Mouse (Mus musculus): ENCODE results near the gene Pkhd1. TPM values are rescaled to one million over a fixed set of nuclear protein-coding genes. Genes with fewer than 3 reads are reported as not detected.
"Not testable (repeated sequence)": the region's sequence is repeated elsewhere in the genome, so short reads cannot be mapped to it uniquely, and the experiment has no call there.

The Pkhd1 gene
- total RNA-seq, 1 experiment from 2014 or later: not detected

- no peak for ATAC-seq (ENCODE audit: extremely low read depth, insufficient number of reproducible peaks, low FRiP score, poor library complexity, severe bottlenecking)
Measured at GRCm38 (mm10) chr1:20513364-20514084, 104.3 kb downstream of the Pkhd1 start.

- no peak for ATAC-seq (ENCODE audit: extremely low read depth, insufficient number of reproducible peaks, low FRiP score, poor library complexity, severe bottlenecking)
Measured at GRCm38 (mm10) chr1:20498965-20499364, 118.9 kb downstream of the Pkhd1 start.

GRCm38 (mm10) chr1:20486087-20486486 is 131.8 kb downstream of the Pkhd1 start:
- no peak for ATAC-seq (ENCODE audit: extremely low read depth, insufficient number of reproducible peaks, low FRiP score, poor library complexity, severe bottlenecking)

GRCm38 (mm10) chr1:20481843-20482242 is 136.0 kb downstream of the Pkhd1 start:
- ATAC-seq (ENCODE audit: extremely low read depth, insufficient number of reproducible peaks, low FRiP score, poor library complexity, severe bottlenecking): no peak

- ATAC-seq (ENCODE audit: extremely low read depth, insufficient number of reproducible peaks, low FRiP score, poor library complexity, severe bottlenecking): no peak
Measured at GRCm38 (mm10) chr1:20478695-20479094, 139.2 kb downstream of the Pkhd1 start.

GRCm38 (mm10) chr1:20478266-20478659 is 139.6 kb downstream of the Pkhd1 start:
- ATAC-seq (ENCODE audit: extremely low read depth, insufficient number of reproducible peaks, low FRiP score, poor library complexity, severe bottlenecking): no peak

- ATAC-seq (ENCODE audit: extremely low read depth, insufficient number of reproducible peaks, low FRiP score, poor library complexity, severe bottlenecking): no peak
Measured at GRCm38 (mm10) chr1:20477561-20478265, 140.2 kb downstream of the Pkhd1 start.

GRCm38 (mm10) chr1:20470770-20471169 is 147.1 kb downstream of the Pkhd1 start:
- ATAC-seq (ENCODE audit: extremely low read depth, insufficient number of reproducible peaks, low FRiP score, poor library complexity, severe bottlenecking): no peak

- no peak for ATAC-seq (ENCODE audit: extremely low read depth, insufficient number of reproducible peaks, low FRiP score, poor library complexity, severe bottlenecking)
Measured at GRCm38 (mm10) chr1:20470317-20470716, 147.5 kb downstream of the Pkhd1 start.

- ATAC-seq (ENCODE audit: extremely low read depth, insufficient number of reproducible peaks, low FRiP score, poor library complexity, severe bottlenecking): no peak
Measured at GRCm38 (mm10) chr1:20466481-20466880, 151.4 kb downstream of the Pkhd1 start.

GRCm38 (mm10) chr1:20454621-20455020 is 163.2 kb downstream of the Pkhd1 start:
- ATAC-seq (ENCODE audit: extremely low read depth, insufficient number of reproducible peaks, low FRiP score, poor library complexity, severe bottlenecking): no peak

GRCm38 (mm10) chr1:20450074-20450473 is 167.8 kb downstream of the Pkhd1 start:
- ATAC-seq (ENCODE audit: extremely low read depth, insufficient number of reproducible peaks, low FRiP score, poor library complexity, severe bottlenecking): no peak

- not testable (repeated sequence) for ATAC-seq (ENCODE audit: extremely low read depth, insufficient number of reproducible peaks, low FRiP score, poor library complexity, severe bottlenecking)
Measured at GRCm38 (mm10) chr1:20432026-20432425, 185.8 kb downstream of the Pkhd1 start.

- no peak for ATAC-seq (ENCODE audit: extremely low read depth, insufficient number of reproducible peaks, low FRiP score, poor library complexity, severe bottlenecking)
Measured at GRCm38 (mm10) chr1:20429056-20429394, 188.8 kb downstream of the Pkhd1 start.

- no peak for ATAC-seq (ENCODE audit: extremely low read depth, insufficient number of reproducible peaks, low FRiP score, poor library complexity, severe bottlenecking)
Measured at GRCm38 (mm10) chr1:20428370-20429055, 189.4 kb downstream of the Pkhd1 start.

GRCm38 (mm10) chr1:20409411-20409967 is 208.4 kb downstream of the Pkhd1 start:
- no peak for ATAC-seq (ENCODE audit: extremely low read depth, insufficient number of reproducible peaks, low FRiP score, poor library complexity, severe bottlenecking)

GRCm38 (mm10) chr1:20398319-20398718 is 219.5 kb downstream of the Pkhd1 start:
- no peak for ATAC-seq (ENCODE audit: extremely low read depth, insufficient number of reproducible peaks, low FRiP score, poor library complexity, severe bottlenecking)

GRCm38 (mm10) chr1:20364437-20364836 is 253.4 kb downstream of the Pkhd1 start:
- ATAC-seq (ENCODE audit: extremely low read depth, insufficient number of reproducible peaks, low FRiP score, poor library complexity, severe bottlenecking): no peak

GRCm38 (mm10) chr1:20344651-20345050 is 273.2 kb downstream of the Pkhd1 start:
- no peak for ATAC-seq (ENCODE audit: extremely low read depth, insufficient number of reproducible peaks, low FRiP score, poor library complexity, severe bottlenecking)

- ATAC-seq (ENCODE audit: extremely low read depth, insufficient number of reproducible peaks, low FRiP score, poor library complexity, severe bottlenecking): no peak
Measured at GRCm38 (mm10) chr1:20311485-20311884, 306.4 kb downstream of the Pkhd1 start.

Data from neutrophil, adult 5-6 weeks (primary cell).